Mouse (Mus musculus) testis, adult 2 months (tissue): ENCODE results near the gene Mapkapk3.

Source experiments
- CTCF ChIP-seq: fragments of 200-500 bp; IDR thresholded peaks from 2 replicates; pipeline ENCODE4 v1.5.1; 2012; ENCODE audit warnings: low read depth, mild to moderate bottlenecking, inconsistent platforms, low read length, moderate library complexity; ENCODE audit not compliant: control insufficient read depth, insufficient read depth, insufficient replicate concordance
- POLR2A ChIP-seq: fragments of 200-500 bp; IDR thresholded peaks from 2 replicates; pipeline ENCODE4 v1.6.1; 2012; ENCODE audit warnings: low read depth, mild to moderate bottlenecking, inconsistent platforms, low read length, moderate library complexity; ENCODE audit not compliant: control insufficient read depth

GRCm38 (mm10) chr9:107277603-107278002 lies 12.1 kb downstream of the Mapkapk3 start:
- no peak for TF ChIP-seq CTCF
- TF ChIP-seq POLR2A: no peak
